Mouse (Mus musculus): Measurements from ENCODE around the gene Nipa2.

DNA sequence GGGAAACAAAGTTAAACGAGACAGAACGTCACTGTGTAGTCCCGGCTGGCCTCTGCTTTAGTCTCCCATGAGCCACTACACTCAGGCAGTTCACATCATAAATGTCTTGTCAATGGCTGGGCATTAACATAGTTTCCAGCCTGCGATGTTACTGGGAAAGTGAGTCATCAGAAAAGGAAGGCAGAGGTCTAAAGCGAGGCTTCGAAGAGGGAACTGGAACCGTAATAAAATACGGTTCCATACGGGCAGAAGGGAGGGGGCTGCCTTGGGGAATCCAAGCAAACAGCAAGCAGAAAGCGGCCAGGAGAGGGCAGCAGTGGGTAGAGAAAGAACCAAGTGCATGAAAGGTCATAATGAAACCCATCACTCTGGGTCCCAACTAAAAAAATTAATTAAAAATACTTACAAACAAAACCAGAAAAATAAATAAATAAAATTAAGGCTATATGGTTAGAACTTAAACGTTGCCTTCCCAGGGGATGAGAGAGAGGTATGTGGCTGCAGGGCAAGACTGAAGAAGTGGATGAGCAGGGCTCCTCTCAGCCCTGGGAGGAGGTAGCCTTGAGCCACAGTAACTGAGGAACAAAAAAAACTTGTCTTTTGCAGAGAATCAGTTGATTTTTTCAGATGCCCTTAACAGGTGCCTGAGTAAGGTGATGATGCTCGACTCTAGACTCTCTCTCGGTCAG is 24.4 kb upstream of the Nipa2 start:
- TF ChIP-seq EP300 (IDR thresholded peaks at IDR 0.05; ENCODE audit: low read length) (peak; percentile 73), POLR2A (IDR thresholded peaks at IDR 0.05; ENCODE audit: low read depth, low read length) (no peak)
